Mouse (Mus musculus): ENCODE results near the gene Bicra. TPM values are rescaled to one million over a fixed set of nuclear protein-coding genes. Genes with fewer than 3 reads are reported as not detected.

The Bicra gene
- polyA plus RNA-seq, 1 experiment = 6.6 TPM

- H3K4me2 ChIP-seq (ENCODE audit: low read depth) = peak overlapping the region; percentile 38
- no peaks in the 10 kb centered on the region for H3K27me3 ChIP-seq (ENCODE audit: control insufficient read depth, insufficient read depth, insufficient read length)
- no peak overlapping the region for H3K4me3 ChIP-seq
- peaks cover 37% of the 10 kb centered on the region for H3K79me2 ChIP-seq (ENCODE audit: control insufficient read depth, insufficient read depth)
- TF ChIP-seq TCF3 (IDR thresholded peaks at IDR 0.05; ENCODE audit: insufficient read length, low read depth) = no peak
- TF ChIP-seq MAX (IDR thresholded peaks at IDR 0.05; ENCODE audit: low read depth) = no peak
- no peak for TF ChIP-seq MYOD1 (IDR thresholded peaks at IDR 0.05; ENCODE audit: control insufficient read depth in 1 of 3, insufficient read length in 2 of 3, low read depth in 2 of 3)
- no peak for TF ChIP-seq MYOG (IDR thresholded peaks at IDR 0.05; ENCODE audit: control insufficient read depth in 1 of 3, insufficient read depth in 1 of 3, insufficient read length in 2 of 3, low read depth in 2 of 3)
- no peak for TF ChIP-seq CEBPB (IDR thresholded peaks at IDR 0.05; ENCODE audit: insufficient read depth, poor library complexity, severe bottlenecking)
- no peak for TF ChIP-seq SRF (IDR thresholded peaks at IDR 0.05; ENCODE audit: control insufficient read depth, insufficient read length, low read depth)
- TF ChIP-seq E2F4 (IDR thresholded peaks at IDR 0.05; ENCODE audit: insufficient read depth) = no peak
- TF ChIP-seq USF1 (IDR thresholded peaks at IDR 0.05; ENCODE audit: low read depth) = no peak
- no peak for TF ChIP-seq POLR2AphosphoS2 (IDR thresholded peaks at IDR 0.05; ENCODE audit: insufficient read length, low read depth)
- no peak for TF ChIP-seq REST (IDR thresholded peaks at IDR 0.05; ENCODE audit: insufficient read depth, insufficient read length)
- no peak for TF ChIP-seq POLR2A (IDR thresholded peaks at IDR 0.05; ENCODE audit: insufficient read length, low read depth)
- TF ChIP-seq TCF12 (IDR thresholded peaks at IDR 0.05; ENCODE audit: insufficient read depth, poor library complexity, severe bottlenecking) = no peak
- peaks cover 2% of the 10 kb centered on the region for H3K36me3 ChIP-seq (ENCODE audit: control insufficient read depth, insufficient read depth)
- H3ac ChIP-seq (ENCODE audit: control insufficient read depth, insufficient read length) = no peak overlapping the region
Observed at GRCm38 (mm10) chr7:16001691-16002090, 46.0 kb downstream of the Bicra start.

- Histone ChIP-seq H3ac (ENCODE audit: control insufficient read depth, insufficient read length) (no peak overlapping the region), H3K4me2 (ENCODE audit: low read depth) (no peak overlapping the region), H3K27me3 (ENCODE audit: control insufficient read depth, insufficient read depth, insufficient read length) (no peaks in the 10 kb centered on the region), H3K4me3 (no peak overlapping the region), H3K79me2 (ENCODE audit: control insufficient read depth, insufficient read depth) (no peaks in the 10 kb centered on the region), H3K36me3 (ENCODE audit: control insufficient read depth, insufficient read depth) (peaks cover 8% of the 10 kb centered on the region)
- TF ChIP-seq POLR2AphosphoS2 (IDR thresholded peaks at IDR 0.05; ENCODE audit: insufficient read length, low read depth) (no peak), CEBPB (IDR thresholded peaks at IDR 0.05; ENCODE audit: insufficient read depth, poor library complexity, severe bottlenecking) (no peak), TCF12 (IDR thresholded peaks at IDR 0.05; ENCODE audit: insufficient read depth, poor library complexity, severe bottlenecking) (no peak), REST (IDR thresholded peaks at IDR 0.05; ENCODE audit: insufficient read depth, insufficient read length) (no peak), TCF3 (IDR thresholded peaks at IDR 0.05; ENCODE audit: insufficient read length, low read depth) (no peak), MAX (IDR thresholded peaks at IDR 0.05; ENCODE audit: low read depth) (no peak), USF1 (IDR thresholded peaks at IDR 0.05; ENCODE audit: low read depth) (no peak), MYOD1 (IDR thresholded peaks at IDR 0.05; ENCODE audit: control insufficient read depth in 1 of 3, insufficient read length in 2 of 3, low read depth in 2 of 3) (no peak), E2F4 (IDR thresholded peaks at IDR 0.05; ENCODE audit: insufficient read depth) (no peak), SRF (IDR thresholded peaks at IDR 0.05; ENCODE audit: control insufficient read depth, insufficient read length, low read depth) (no peak)
Observed at GRCm38 (mm10) chr7:15993789-15994188, 53.9 kb downstream of the Bicra start.

- peaks cover 8% of the 10 kb centered on the region for H3K36me3 ChIP-seq (ENCODE audit: control insufficient read depth, insufficient read depth)
- no peak overlapping the region for H3ac ChIP-seq (ENCODE audit: control insufficient read depth, insufficient read length)
- no peaks in the 10 kb centered on the region for H3K79me2 ChIP-seq (ENCODE audit: control insufficient read depth, insufficient read depth)
- H3K27me3 ChIP-seq (ENCODE audit: control insufficient read depth, insufficient read depth, insufficient read length) = no peaks in the 10 kb centered on the region
- no peak for TF ChIP-seq MYOG (IDR thresholded peaks at IDR 0.05; ENCODE audit: control insufficient read depth in 1 of 3, insufficient read depth in 1 of 3, insufficient read length in 2 of 3, low read depth in 2 of 3)
- no peak for TF ChIP-seq POLR2AphosphoS2 (IDR thresholded peaks at IDR 0.05; ENCODE audit: insufficient read length, low read depth)
- TF ChIP-seq TCF3 (IDR thresholded peaks at IDR 0.05; ENCODE audit: insufficient read length, low read depth) = no peak
- no peak for TF ChIP-seq E2F4 (IDR thresholded peaks at IDR 0.05; ENCODE audit: insufficient read depth)
- TF ChIP-seq MYOD1 (IDR thresholded peaks at IDR 0.05; ENCODE audit: control insufficient read depth in 1 of 3, insufficient read length in 2 of 3, low read depth in 2 of 3) = no peak
- TF ChIP-seq SRF (IDR thresholded peaks at IDR 0.05; ENCODE audit: control insufficient read depth, insufficient read length, low read depth) = no peak
- no peak for TF ChIP-seq USF1 (IDR thresholded peaks at IDR 0.05; ENCODE audit: low read depth)
- TF ChIP-seq MAX (IDR thresholded peaks at IDR 0.05; ENCODE audit: low read depth) = no peak
- no peak for TF ChIP-seq POLR2A (IDR thresholded peaks at IDR 0.05; ENCODE audit: insufficient read length, low read depth)
- TF ChIP-seq REST (IDR thresholded peaks at IDR 0.05; ENCODE audit: insufficient read depth, insufficient read length) = no peak
- no peak for TF ChIP-seq CEBPB (IDR thresholded peaks at IDR 0.05; ENCODE audit: insufficient read depth, poor library complexity, severe bottlenecking)
- no peak for TF ChIP-seq TCF12 (IDR thresholded peaks at IDR 0.05; ENCODE audit: insufficient read depth, poor library complexity, severe bottlenecking)
- H3K4me3 ChIP-seq = no peak overlapping the region
- H3K4me2 ChIP-seq (ENCODE audit: low read depth) = no peak overlapping the region
Observed at GRCm38 (mm10) chr7:15993152-15993551, 54.6 kb downstream of the Bicra start.

- TF ChIP-seq CEBPB (IDR thresholded peaks at IDR 0.05; ENCODE audit: insufficient read depth, poor library complexity, severe bottlenecking) (no peak), POLR2AphosphoS2 (IDR thresholded peaks at IDR 0.05; ENCODE audit: insufficient read length, low read depth) (no peak), TCF3 (IDR thresholded peaks at IDR 0.05; ENCODE audit: insufficient read length, low read depth) (no peak), MYOD1 (IDR thresholded peaks at IDR 0.05; ENCODE audit: control insufficient read depth in 1 of 3, insufficient read length in 2 of 3, low read depth in 2 of 3) (no peak), USF1 (IDR thresholded peaks at IDR 0.05; ENCODE audit: low read depth) (no peak), POLR2A (IDR thresholded peaks at IDR 0.05; ENCODE audit: insufficient read length, low read depth) (no peak), REST (IDR thresholded peaks at IDR 0.05; ENCODE audit: insufficient read depth, insufficient read length) (no peak), E2F4 (IDR thresholded peaks at IDR 0.05; ENCODE audit: insufficient read depth) (no peak), MYOG (IDR thresholded peaks at IDR 0.05; ENCODE audit: control insufficient read depth in 1 of 3, insufficient read depth in 1 of 3, insufficient read length in 2 of 3, low read depth in 2 of 3) (no peak), TCF12 (IDR thresholded peaks at IDR 0.05; ENCODE audit: insufficient read depth, poor library complexity, severe bottlenecking) (no peak), MAX (IDR thresholded peaks at IDR 0.05; ENCODE audit: low read depth) (no peak), SRF (IDR thresholded peaks at IDR 0.05; ENCODE audit: control insufficient read depth, insufficient read length, low read depth) (no peak)
- H3K36me3 ChIP-seq (ENCODE audit: control insufficient read depth, insufficient read depth) = peaks cover 6% of the 10 kb centered on the region
Observed at GRCm38 (mm10) chr7:15991764-15992163, 56.0 kb downstream of the Bicra start.

More at GRCm38 (mm10) chr7:15991764-15992163, 56.0 kb downstream of the Bicra start:
- no peak overlapping the region for H3K4me2 ChIP-seq (ENCODE audit: low read depth)
- no peaks in the 10 kb centered on the region for H3K79me2 ChIP-seq (ENCODE audit: control insufficient read depth, insufficient read depth)
- H3K27me3 ChIP-seq (ENCODE audit: control insufficient read depth, insufficient read depth, insufficient read length) = no peaks in the 10 kb centered on the region
- no peak overlapping the region for H3K4me3 ChIP-seq
- H3ac ChIP-seq (ENCODE audit: control insufficient read depth, insufficient read length) = no peak overlapping the region

Measured in myocyte (in vitro differentiated cells).